Mouse (Mus musculus): ENCODE data around the gene Havcr2. TPM values are rescaled to one million over a fixed set of nuclear protein-coding genes. Genes with fewer than 3 reads are reported as not detected.

Gene Havcr2
- polyA plus RNA-seq, 1 experiment from 2014 or later = 0.11 TPM

- no peak for DNase-seq (ENCODE audit: low spot score)
- H3K27me3 ChIP-seq (replicated peaks; ENCODE audit: control insufficient read depth, insufficient read depth, low read length) = no peaks in the 10 kb centered on the region
- no peaks in the 10 kb centered on the region for H3K4me1 ChIP-seq (ENCODE audit: control insufficient read depth, insufficient read depth, low read length)
- H3K36me3 ChIP-seq (ENCODE audit: control insufficient read depth, insufficient read depth, low read length) = peaks cover 32% of the 10 kb centered on the region
- H3K9ac ChIP-seq (ENCODE audit: low read depth, low read length) = no peak overlapping the region
- 87% methylated on average over 5 of the region's 5 CpGs for WGBS
- H3K4me3 ChIP-seq (ENCODE audit: low read depth, low read length) = no peak overlapping the region
- no peaks in the 10 kb centered on the region for H3K9me3 ChIP-seq (ENCODE audit: control insufficient read depth, low read length)
- ATAC-seq (ENCODE audit: low read depth) = no peak
- H3K4me2 ChIP-seq (ENCODE audit: low read depth, low read length) = no peak overlapping the region
- no peak overlapping the region; the same call in 1 of the 2 replicates for H3K27ac ChIP-seq (replicated peaks; ENCODE audit: low read depth, low read length)
Measured at GRCm38 (mm10) chr11:46443979-46444378, 10.8 kb upstream of the Havcr2 start.

- Histone ChIP-seq H3K27ac (replicated peaks; ENCODE audit: low read depth, low read length) (no peak overlapping the region), H3K9ac (ENCODE audit: low read depth, low read length) (no peak overlapping the region), H3K9me3 (ENCODE audit: control insufficient read depth, low read length) (no peaks in the 10 kb centered on the region), H3K36me3 (ENCODE audit: control insufficient read depth, insufficient read depth, low read length) (peaks cover 16% of the 10 kb centered on the region), H3K27me3 (replicated peaks; ENCODE audit: control insufficient read depth, insufficient read depth, low read length) (no peaks in the 10 kb centered on the region), H3K4me2 (ENCODE audit: low read depth, low read length) (no peak overlapping the region), H3K4me3 (ENCODE audit: low read depth, low read length) (no peak overlapping the region), H3K4me1 (ENCODE audit: control insufficient read depth, insufficient read depth, low read length) (no peaks in the 10 kb centered on the region)
- DNase-seq (ENCODE audit: low spot score) (no peak), ATAC-seq (ENCODE audit: low read depth) (no peak)
- WGBS = 86% methylated on average over 6 of the region's 6 CpGs
Measured at GRCm38 (mm10) chr11:46446150-46446549, 8.6 kb upstream of the Havcr2 start.

- Histone ChIP-seq H3K36me3 (ENCODE audit: control insufficient read depth, insufficient read depth, low read length) (peaks cover 2% of the 10 kb centered on the region; the same call in 1 of the 2 replicates), H3K9me3 (ENCODE audit: control insufficient read depth, low read length) (no peaks in the 10 kb centered on the region), H3K4me2 (ENCODE audit: low read depth, low read length) (no peak overlapping the region), H3K4me1 (ENCODE audit: control insufficient read depth, insufficient read depth, low read length) (no peaks in the 10 kb centered on the region), H3K9ac (ENCODE audit: low read depth, low read length) (no peak overlapping the region), H3K4me3 (ENCODE audit: low read depth, low read length) (no peak overlapping the region), H3K27ac (replicated peaks; ENCODE audit: low read depth, low read length) (no peak overlapping the region), H3K27me3 (replicated peaks; ENCODE audit: control insufficient read depth, insufficient read depth, low read length) (no peaks in the 10 kb centered on the region)
- DNase-seq (ENCODE audit: low spot score) (no peak), ATAC-seq (ENCODE audit: low read depth) (no peak)
- WGBS = 77% methylated on average over 13 of the region's 13 CpGs
Measured at GRCm38 (mm10) chr11:46447644-46448484, 6.9 kb upstream of the Havcr2 start.

- WGBS = 79% methylated on average over 11 of the region's 11 CpGs
- no peak for DNase-seq (ENCODE audit: low spot score)
- Histone ChIP-seq H3K9me3 (ENCODE audit: control insufficient read depth, low read length) (no peaks in the 10 kb centered on the region), H3K27me3 (replicated peaks; ENCODE audit: control insufficient read depth, insufficient read depth, low read length) (no peaks in the 10 kb centered on the region), H3K9ac (ENCODE audit: low read depth, low read length) (no peak overlapping the region), H3K4me1 (ENCODE audit: control insufficient read depth, insufficient read depth, low read length) (no peaks in the 10 kb centered on the region), H3K4me3 (ENCODE audit: low read depth, low read length) (no peak overlapping the region), H3K4me2 (ENCODE audit: low read depth, low read length) (no peak overlapping the region), H3K36me3 (ENCODE audit: control insufficient read depth, insufficient read depth, low read length) (no peaks in the 10 kb centered on the region), H3K27ac (replicated peaks; ENCODE audit: low read depth, low read length) (no peak overlapping the region)
- no peak for ATAC-seq (ENCODE audit: low read depth)
Measured at GRCm38 (mm10) chr11:46449461-46450080, 5.2 kb upstream of the Havcr2 start.

- H3K9me3 ChIP-seq (ENCODE audit: control insufficient read depth, low read length) = no peaks in the 10 kb centered on the region
- no peak overlapping the region for H3K4me3 ChIP-seq (ENCODE audit: low read depth, low read length)
- no peaks in the 10 kb centered on the region for H3K27me3 ChIP-seq (replicated peaks; ENCODE audit: control insufficient read depth, insufficient read depth, low read length)
- H3K4me1 ChIP-seq (ENCODE audit: control insufficient read depth, insufficient read depth, low read length) = no peaks in the 10 kb centered on the region
- no peaks in the 10 kb centered on the region for H3K36me3 ChIP-seq (ENCODE audit: control insufficient read depth, insufficient read depth, low read length)
- WGBS = 81% methylated on average over 3 of the region's 3 CpGs
- no peak overlapping the region for H3K9ac ChIP-seq (ENCODE audit: low read depth, low read length)
- ATAC-seq (ENCODE audit: low read depth) (no peak), DNase-seq (ENCODE audit: low spot score) (no peak)
- no peak overlapping the region for H3K27ac ChIP-seq (replicated peaks; ENCODE audit: low read depth, low read length)
- no peak overlapping the region for H3K4me2 ChIP-seq (ENCODE audit: low read depth, low read length)
Measured at GRCm38 (mm10) chr11:46459960-46460359, 5.2 kb downstream of the Havcr2 start.

- Histone ChIP-seq H3K9ac (ENCODE audit: low read depth, low read length) (no peak overlapping the region), H3K4me2 (ENCODE audit: low read depth, low read length) (no peak overlapping the region), H3K27me3 (replicated peaks; ENCODE audit: control insufficient read depth, insufficient read depth, low read length) (no peaks in the 10 kb centered on the region), H3K4me3 (ENCODE audit: low read depth, low read length) (no peak overlapping the region), H3K27ac (replicated peaks; ENCODE audit: low read depth, low read length) (no peak overlapping the region), H3K4me1 (ENCODE audit: control insufficient read depth, insufficient read depth, low read length) (no peaks in the 10 kb centered on the region), H3K9me3 (ENCODE audit: control insufficient read depth, low read length) (no peaks in the 10 kb centered on the region), H3K36me3 (ENCODE audit: control insufficient read depth, insufficient read depth, low read length) (no peaks in the 10 kb centered on the region)
- DNase-seq (ENCODE audit: low spot score) = no peak
- 76% methylated on average over 5 of the region's 5 CpGs for WGBS
- ATAC-seq (ENCODE audit: low read depth) = no peak
Measured at GRCm38 (mm10) chr11:46461362-46461761, 6.6 kb downstream of the Havcr2 start.

- Histone ChIP-seq H3K27me3 (replicated peaks; ENCODE audit: control insufficient read depth, insufficient read depth, low read length) (no peaks in the 10 kb centered on the region), H3K4me2 (ENCODE audit: low read depth, low read length) (no peak overlapping the region), H3K9me3 (ENCODE audit: control insufficient read depth, low read length) (no peaks in the 10 kb centered on the region), H3K9ac (ENCODE audit: low read depth, low read length) (no peak overlapping the region), H3K36me3 (ENCODE audit: control insufficient read depth, insufficient read depth, low read length) (no peaks in the 10 kb centered on the region), H3K4me1 (ENCODE audit: control insufficient read depth, insufficient read depth, low read length) (no peaks in the 10 kb centered on the region), H3K4me3 (ENCODE audit: low read depth, low read length) (no peak overlapping the region), H3K27ac (replicated peaks; ENCODE audit: low read depth, low read length) (no peak overlapping the region)
- DNase-seq (ENCODE audit: low spot score) (no peak), ATAC-seq (ENCODE audit: low read depth) (no peak)
- 67% methylated on average over 5 of the region's 5 CpGs for WGBS
Measured at GRCm38 (mm10) chr11:46461931-46462330, 7.2 kb downstream of the Havcr2 start.

GRCm38 (mm10) chr11:46466878-46467277 lies 12.1 kb downstream of the Havcr2 start:
- no peak for DNase-seq (ENCODE audit: low spot score)
- H3K27ac ChIP-seq (replicated peaks; ENCODE audit: low read depth, low read length) = no peak overlapping the region
- no peaks in the 10 kb centered on the region for H3K4me1 ChIP-seq (ENCODE audit: control insufficient read depth, insufficient read depth, low read length)
- no peaks in the 10 kb centered on the region for H3K9me3 ChIP-seq (ENCODE audit: control insufficient read depth, low read length)
- H3K9ac ChIP-seq (ENCODE audit: low read depth, low read length) = no peak overlapping the region
- 90% methylated on average over 2 of the region's 2 CpGs for WGBS
- no peaks in the 10 kb centered on the region for H3K36me3 ChIP-seq (ENCODE audit: control insufficient read depth, insufficient read depth, low read length)
- no peaks in the 10 kb centered on the region for H3K27me3 ChIP-seq (replicated peaks; ENCODE audit: control insufficient read depth, insufficient read depth, low read length)
- no peak overlapping the region for H3K4me2 ChIP-seq (ENCODE audit: low read depth, low read length)
- H3K4me3 ChIP-seq (ENCODE audit: low read depth, low read length) = no peak overlapping the region
- no peak for ATAC-seq (ENCODE audit: low read depth)

Data from embryonic facial prominence, embryonic 14.5 days (tissue).